Mouse (Mus musculus): ENCODE measurements around the gene Cyp24a1. TPM values are rescaled to one million over a fixed set of nuclear protein-coding genes. Genes with fewer than 3 reads are reported as not detected.

Cyp24a1 gene
- total and polyA plus RNA-seq, 3 experiments = not detected

- Histone ChIP-seq H3K9me3 (replicated peaks) (peaks cover 53% of the 10 kb centered on the region), H3K4me1 (ENCODE audit: insufficient read depth, low read depth, low read length) (no peaks in the 10 kb centered on the region), H3K27me3 (ENCODE audit: insufficient read depth, low read length) (no peaks in the 10 kb centered on the region), H3K4me3 (ENCODE audit: low read depth, low read length) (no peak overlapping the region), H3K36me3 (replicated peaks) (no peaks in the 10 kb centered on the region)
- no peak for DNase-seq (ENCODE audit: low spot score)
- ATAC-seq (ENCODE audit: extremely low read depth, insufficient number of reproducible peaks, low FRiP score, poor library complexity, severe bottlenecking) = no peak
- no peak for TF ChIP-seq CTCF (IDR thresholded peaks at IDR 0.05; ENCODE audit: low read depth, low read length)
- no peak for TF ChIP-seq TAL1 (conservative IDR thresholded peaks at IDR 0.05; ENCODE audit: low read depth, low read length)
- no peak for TF ChIP-seq GATA1 (IDR thresholded peaks at IDR 0.05; ENCODE audit: borderline replicate concordance, low read length)
- TF ChIP-seq POLR2AphosphoS5 (IDR thresholded peaks at IDR 0.05; ENCODE audit: insufficient replicate concordance, low read depth, low read length) = no peak
- no peak for TF ChIP-seq GATA2 (IDR thresholded peaks at IDR 0.05; ENCODE audit: borderline replicate concordance, low read depth, low read length)
Observed at GRCm38 (mm10) chr2:170475164-170475563, 21.8 kb downstream of the Cyp24a1 start.

GRCm38 (mm10) chr2:170474125-170474524, 22.8 kb downstream of the Cyp24a1 start:
- no peak for TF ChIP-seq CTCF (IDR thresholded peaks at IDR 0.05; ENCODE audit: low read depth, low read length)
- TF ChIP-seq POLR2AphosphoS5 (IDR thresholded peaks at IDR 0.05; ENCODE audit: insufficient replicate concordance, low read depth, low read length) = no peak
- no peak for TF ChIP-seq GATA1 (IDR thresholded peaks at IDR 0.05; ENCODE audit: borderline replicate concordance, low read length)
- TF ChIP-seq TAL1 (conservative IDR thresholded peaks at IDR 0.05; ENCODE audit: low read depth, low read length) = no peak
- no peak for TF ChIP-seq GATA2 (IDR thresholded peaks at IDR 0.05; ENCODE audit: borderline replicate concordance, low read depth, low read length)
- no peaks in the 10 kb centered on the region for H3K36me3 ChIP-seq (replicated peaks)
- H3K27me3 ChIP-seq (ENCODE audit: insufficient read depth, low read length) = no peaks in the 10 kb centered on the region

GRCm38 (mm10) chr2:170470591-170470990, 26.4 kb downstream of the Cyp24a1 start:
- H3K27me3 ChIP-seq (ENCODE audit: insufficient read depth, low read length) = no peaks in the 10 kb centered on the region
- no peak for TF ChIP-seq CTCF (IDR thresholded peaks at IDR 0.05; ENCODE audit: low read depth, low read length)
- no peak overlapping the region for H3K4me3 ChIP-seq (ENCODE audit: low read depth, low read length)
- no peak for DNase-seq (ENCODE audit: low spot score)
- no peaks in the 10 kb centered on the region for H3K4me1 ChIP-seq (ENCODE audit: insufficient read depth, low read depth, low read length)
- H3K9me3 ChIP-seq (replicated peaks) = peaks cover 62% of the 10 kb centered on the region
- H3K36me3 ChIP-seq (replicated peaks) = no peaks in the 10 kb centered on the region
- no peak for ATAC-seq (ENCODE audit: extremely low read depth, insufficient number of reproducible peaks, low FRiP score, poor library complexity, severe bottlenecking)

More at GRCm38 (mm10) chr2:170474125-170474524, 22.8 kb downstream of the Cyp24a1 start:
- ATAC-seq (ENCODE audit: extremely low read depth, insufficient number of reproducible peaks, low FRiP score, poor library complexity, severe bottlenecking) (no peak), DNase-seq (ENCODE audit: low spot score) (no peak)
- H3K4me3 ChIP-seq (ENCODE audit: low read depth, low read length) = no peak overlapping the region
- H3K9me3 ChIP-seq (replicated peaks) = peaks cover 55% of the 10 kb centered on the region
- H3K4me1 ChIP-seq (ENCODE audit: insufficient read depth, low read depth, low read length) = no peaks in the 10 kb centered on the region

- H3K27me3 ChIP-seq (ENCODE audit: insufficient read depth, low read length) = no peaks in the 10 kb centered on the region
- TF ChIP-seq TAL1 (conservative IDR thresholded peaks at IDR 0.05; ENCODE audit: low read depth, low read length) = no peak
- no peak for TF ChIP-seq GATA2 (IDR thresholded peaks at IDR 0.05; ENCODE audit: borderline replicate concordance, low read depth, low read length)
- no peak for TF ChIP-seq CTCF (IDR thresholded peaks at IDR 0.05; ENCODE audit: low read depth, low read length)
- no peak for TF ChIP-seq GATA1 (IDR thresholded peaks at IDR 0.05; ENCODE audit: borderline replicate concordance, low read length)
- no peak for TF ChIP-seq POLR2AphosphoS5 (IDR thresholded peaks at IDR 0.05; ENCODE audit: insufficient replicate concordance, low read depth, low read length)
- no peak for DNase-seq (ENCODE audit: low spot score)
- no peak for ATAC-seq (ENCODE audit: extremely low read depth, insufficient number of reproducible peaks, low FRiP score, poor library complexity, severe bottlenecking)
- H3K4me3 ChIP-seq (ENCODE audit: low read depth, low read length) = no peak overlapping the region
- H3K9me3 ChIP-seq (replicated peaks) = peaks cover 64% of the 10 kb centered on the region
- H3K4me1 ChIP-seq (ENCODE audit: insufficient read depth, low read depth, low read length) = no peaks in the 10 kb centered on the region
- H3K36me3 ChIP-seq (replicated peaks) = no peaks in the 10 kb centered on the region
Observed at GRCm38 (mm10) chr2:170469616-170470308, 27.2 kb downstream of the Cyp24a1 start.

GRCm38 (mm10) chr2:170468009-170468408, 28.9 kb downstream of the Cyp24a1 start:
- no peaks in the 10 kb centered on the region for H3K27me3 ChIP-seq (ENCODE audit: insufficient read depth, low read length)
- DNase-seq (ENCODE audit: low spot score) = no peak
- H3K4me1 ChIP-seq (ENCODE audit: insufficient read depth, low read depth, low read length) = no peaks in the 10 kb centered on the region
- TF ChIP-seq GATA1 (IDR thresholded peaks at IDR 0.05; ENCODE audit: borderline replicate concordance, low read length) (no peak), POLR2AphosphoS5 (IDR thresholded peaks at IDR 0.05; ENCODE audit: insufficient replicate concordance, low read depth, low read length) (no peak), GATA2 (IDR thresholded peaks at IDR 0.05; ENCODE audit: borderline replicate concordance, low read depth, low read length) (no peak), CTCF (IDR thresholded peaks at IDR 0.05; ENCODE audit: low read depth, low read length) (no peak), TAL1 (conservative IDR thresholded peaks at IDR 0.05; ENCODE audit: low read depth, low read length) (no peak)
- H3K4me3 ChIP-seq (ENCODE audit: low read depth, low read length) = no peak overlapping the region
- ATAC-seq (ENCODE audit: extremely low read depth, insufficient number of reproducible peaks, low FRiP score, poor library complexity, severe bottlenecking) = no peak
- H3K9me3 ChIP-seq (replicated peaks) = peaks cover 66% of the 10 kb centered on the region
- no peaks in the 10 kb centered on the region for H3K36me3 ChIP-seq (replicated peaks)

GRCm38 (mm10) chr2:170464817-170465216, 32.1 kb downstream of the Cyp24a1 start:
- DNase-seq (ENCODE audit: low spot score) (no peak), ATAC-seq (ENCODE audit: extremely low read depth, insufficient number of reproducible peaks, low FRiP score, poor library complexity, severe bottlenecking) (no peak)
- Histone ChIP-seq H3K4me3 (ENCODE audit: low read depth, low read length) (no peak overlapping the region), H3K36me3 (replicated peaks) (no peaks in the 10 kb centered on the region), H3K9me3 (replicated peaks) (peaks cover 66% of the 10 kb centered on the region), H3K4me1 (ENCODE audit: insufficient read depth, low read depth, low read length) (no peaks in the 10 kb centered on the region), H3K27me3 (ENCODE audit: insufficient read depth, low read length) (no peaks in the 10 kb centered on the region)
- TF ChIP-seq TAL1 (conservative IDR thresholded peaks at IDR 0.05; ENCODE audit: low read depth, low read length) (no peak), CTCF (IDR thresholded peaks at IDR 0.05; ENCODE audit: low read depth, low read length) (no peak), POLR2AphosphoS5 (IDR thresholded peaks at IDR 0.05; ENCODE audit: insufficient replicate concordance, low read depth, low read length) (no peak), GATA2 (IDR thresholded peaks at IDR 0.05; ENCODE audit: borderline replicate concordance, low read depth, low read length) (no peak), GATA1 (IDR thresholded peaks at IDR 0.05; ENCODE audit: borderline replicate concordance, low read length) (no peak)
